Mouse (Mus musculus) testis, adult 2 months (tissue): Measurements from ENCODE around the gene Sowaha.

Experiments
- CTCF ChIP-seq: fragments of 200-500 bp; IDR thresholded peaks from 2 replicates; pipeline ENCODE4 v1.5.1; 2012; ENCODE audit warnings: low read depth, mild to moderate bottlenecking, inconsistent platforms, low read length, moderate library complexity; ENCODE audit not compliant: control insufficient read depth, insufficient read depth, insufficient replicate concordance
- POLR2A ChIP-seq: fragments of 200-500 bp; IDR thresholded peaks from 2 replicates; pipeline ENCODE4 v1.6.1; 2012; ENCODE audit warnings: low read depth, mild to moderate bottlenecking, inconsistent platforms, low read length, moderate library complexity; ENCODE audit not compliant: control insufficient read depth

DNA sequence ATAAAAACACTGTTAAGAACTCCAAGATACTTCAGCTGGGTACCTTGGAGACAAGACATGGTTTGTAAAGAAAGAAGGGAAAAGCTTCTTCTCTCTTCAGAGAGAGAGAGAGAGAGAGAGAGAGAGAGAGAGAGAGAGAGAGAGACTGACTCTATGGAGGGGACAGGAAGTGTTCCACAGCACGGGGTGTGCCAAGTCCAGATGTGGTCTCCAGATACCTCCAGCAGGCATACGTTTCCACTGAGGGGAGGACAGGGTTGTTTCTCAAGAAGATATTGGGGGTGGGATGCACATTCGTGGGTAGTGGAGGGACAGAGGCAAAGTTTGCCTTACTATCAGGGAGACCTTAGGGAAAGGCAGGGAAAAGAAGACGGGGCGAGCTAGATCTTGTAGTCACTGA lies 38.7 kb upstream of the Sowaha start:
- TF ChIP-seq CTCF (no peak), POLR2A (no peak)
